Mouse (Mus musculus) CD8-positive naive resting alpha-beta T cell, adult 2 months (primary cell): ENCODE data around the gene Ift27.

Experiments used
- DNase-seq, 2 experiments: peaks; one replicate each; pipeline ENCODE4 v3.0.0; 2022; ENCODE audit warnings: low read depth in 2 of 2, low spot score in 2 of 2

Gene Ift27

DNA sequence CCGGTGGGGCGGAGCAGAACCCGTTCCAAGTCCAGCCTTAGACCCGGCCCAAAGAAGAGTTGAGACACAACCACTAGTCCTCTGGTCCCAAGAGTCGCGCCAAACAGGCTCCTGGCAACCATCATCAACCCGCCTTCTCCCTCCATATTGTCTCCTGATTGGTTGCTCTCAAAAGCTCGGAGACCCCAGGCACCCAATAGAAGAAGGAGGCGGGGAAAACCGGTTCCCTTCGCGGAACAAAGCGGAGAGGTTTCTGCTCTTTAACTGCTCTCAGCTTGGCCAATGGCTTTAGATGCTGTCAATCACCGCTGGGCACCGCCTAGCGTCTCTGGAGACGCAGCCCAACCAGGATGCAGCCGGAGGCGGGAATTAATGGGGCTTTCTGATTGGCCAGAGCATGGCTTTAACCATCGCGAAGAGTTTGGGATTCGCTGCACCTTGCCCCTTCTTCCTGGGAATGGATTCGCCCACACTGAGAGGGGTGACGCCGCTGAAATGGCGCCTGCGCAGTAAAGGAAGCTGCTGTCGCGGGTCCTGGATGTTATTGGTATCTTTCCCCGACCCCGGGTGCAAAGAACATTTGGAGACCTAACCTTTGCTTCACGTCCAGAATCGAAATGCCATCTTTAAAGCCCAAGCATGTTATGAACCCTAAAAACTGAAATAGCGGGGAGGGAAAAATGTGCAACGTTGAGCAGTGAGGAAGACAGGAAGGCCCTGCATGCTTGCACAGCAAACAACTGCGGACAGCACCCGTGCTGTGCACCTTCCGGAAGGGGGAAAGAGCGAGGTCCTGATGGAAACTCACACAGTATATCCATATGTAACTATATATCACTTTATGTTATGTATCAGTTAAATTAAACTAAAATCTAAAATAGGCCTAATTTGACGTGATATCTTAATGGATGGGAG lies at the start of gene Ift27:
TSS of gene Ift27 (minus strand) at position 136 of the 915 bp plus-strand sequence.
- peak; percentile 97 for DNase-seq

DNA sequence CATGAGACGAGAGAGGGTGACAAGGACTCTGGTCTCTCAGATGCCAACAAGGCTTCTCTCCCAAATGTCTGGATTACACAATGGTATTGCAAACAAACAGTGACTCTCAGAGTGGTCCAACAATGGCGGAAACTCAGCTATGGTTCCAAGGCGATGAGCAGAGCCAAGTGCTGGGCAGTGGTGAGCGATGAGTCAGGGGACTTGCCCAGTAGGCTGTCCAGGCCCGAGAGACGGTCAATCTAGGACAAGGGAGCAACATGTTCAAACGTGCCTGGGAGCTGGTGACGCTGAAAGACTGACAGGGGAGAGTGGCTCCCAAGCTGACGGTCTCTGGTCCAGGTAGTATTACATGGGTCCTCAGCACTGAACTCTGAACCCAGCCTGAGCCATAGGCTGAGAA lies 41.4 kb upstream of the Ift27 start:
- no peak for DNase-seq

GRCm38 (mm10) chr15:78211367-78211766 lies 37.5 kb upstream of the Ift27 start:
- no peak for DNase-seq

DNA sequence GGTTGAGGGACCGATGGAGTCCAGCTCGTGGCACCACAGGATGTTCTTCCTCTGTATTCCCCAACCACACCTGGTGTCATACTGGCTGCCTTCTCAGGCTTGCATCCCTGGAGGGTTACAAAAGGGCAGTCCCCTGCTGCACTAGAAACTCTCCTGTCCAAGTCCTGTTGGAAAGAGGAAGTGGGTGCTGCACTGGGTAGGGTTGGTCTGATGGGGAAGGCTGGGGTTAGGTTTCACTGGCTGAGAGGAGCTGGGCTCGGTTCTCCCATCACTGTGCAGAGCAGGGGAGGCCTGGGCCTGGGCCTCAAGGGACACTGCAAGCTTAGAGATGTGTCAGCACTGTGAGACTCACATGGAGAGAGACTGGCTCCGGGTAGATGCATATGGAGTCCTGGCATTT lies 36.3 kb upstream of the Ift27 start:
- no peak for DNase-seq

DNA sequence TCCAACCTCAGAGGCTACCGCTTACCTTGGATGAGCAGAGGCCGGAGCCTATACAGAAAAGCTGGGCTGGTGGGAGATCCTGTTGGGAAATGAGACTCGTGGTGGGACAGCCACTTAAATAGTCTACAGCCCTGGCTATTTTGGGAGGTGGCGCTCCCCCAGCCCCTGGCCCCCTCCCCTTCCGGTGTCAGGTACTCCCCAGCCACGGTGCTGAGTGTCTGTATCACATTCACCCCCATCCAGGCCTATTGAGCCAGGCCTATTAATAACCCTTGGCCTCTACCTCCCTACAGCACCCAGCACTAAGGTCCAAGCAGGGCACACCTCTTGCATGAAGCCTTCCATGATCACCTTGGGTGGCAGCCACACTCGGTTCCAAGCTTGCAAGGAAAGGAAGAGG lies 32.4 kb upstream of the Ift27 start, which contains the start of gene Pvalb:
TSS of gene Pvalb (minus strand) at position 89 of the 400 bp plus-strand sequence.
- no peak for DNase-seq

GRCm38 (mm10) chr15:78205192-78205591 lies 31.3 kb upstream of the Ift27 start:
- no peak for DNase-seq

DNA sequence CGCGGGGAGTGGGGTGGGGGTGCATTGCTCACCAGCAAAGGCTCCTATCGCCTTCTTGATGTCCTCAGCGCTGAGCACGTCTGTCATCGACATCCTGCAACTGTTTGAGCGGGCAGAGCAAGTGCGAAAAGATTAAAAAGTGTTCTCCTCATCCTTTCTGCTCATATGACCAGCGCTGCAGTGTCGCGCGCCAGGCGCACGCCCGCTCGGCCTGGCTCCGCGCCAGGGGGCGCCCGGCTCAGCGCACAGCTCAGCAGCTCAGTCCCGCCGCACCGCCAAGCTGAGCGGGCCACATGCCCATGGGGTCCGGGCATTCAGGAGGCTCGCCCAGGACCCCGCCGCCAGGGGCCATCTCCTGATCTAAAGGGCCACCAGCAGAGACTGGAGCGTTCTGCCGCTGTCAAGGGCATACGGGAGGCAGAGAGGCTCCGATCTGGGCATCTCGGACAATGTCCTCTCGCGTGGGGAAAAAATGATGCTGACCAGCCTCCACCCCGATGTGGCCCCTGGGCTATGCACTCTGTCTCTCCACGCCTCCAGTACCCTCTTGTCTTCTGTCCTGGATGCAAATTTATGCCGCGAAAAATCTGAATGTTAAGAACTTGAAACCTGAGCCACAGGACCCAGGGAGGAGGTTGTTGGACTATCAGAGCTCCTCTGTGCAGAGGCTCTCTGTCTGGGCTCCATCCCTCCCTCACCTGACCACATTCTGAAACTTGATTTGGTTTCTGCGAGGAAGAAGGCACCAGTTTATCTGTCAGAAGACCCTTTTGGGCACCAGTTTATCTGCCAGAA lies 30.3 kb upstream of the Ift27 start:
- no peak for DNase-seq

DNA sequence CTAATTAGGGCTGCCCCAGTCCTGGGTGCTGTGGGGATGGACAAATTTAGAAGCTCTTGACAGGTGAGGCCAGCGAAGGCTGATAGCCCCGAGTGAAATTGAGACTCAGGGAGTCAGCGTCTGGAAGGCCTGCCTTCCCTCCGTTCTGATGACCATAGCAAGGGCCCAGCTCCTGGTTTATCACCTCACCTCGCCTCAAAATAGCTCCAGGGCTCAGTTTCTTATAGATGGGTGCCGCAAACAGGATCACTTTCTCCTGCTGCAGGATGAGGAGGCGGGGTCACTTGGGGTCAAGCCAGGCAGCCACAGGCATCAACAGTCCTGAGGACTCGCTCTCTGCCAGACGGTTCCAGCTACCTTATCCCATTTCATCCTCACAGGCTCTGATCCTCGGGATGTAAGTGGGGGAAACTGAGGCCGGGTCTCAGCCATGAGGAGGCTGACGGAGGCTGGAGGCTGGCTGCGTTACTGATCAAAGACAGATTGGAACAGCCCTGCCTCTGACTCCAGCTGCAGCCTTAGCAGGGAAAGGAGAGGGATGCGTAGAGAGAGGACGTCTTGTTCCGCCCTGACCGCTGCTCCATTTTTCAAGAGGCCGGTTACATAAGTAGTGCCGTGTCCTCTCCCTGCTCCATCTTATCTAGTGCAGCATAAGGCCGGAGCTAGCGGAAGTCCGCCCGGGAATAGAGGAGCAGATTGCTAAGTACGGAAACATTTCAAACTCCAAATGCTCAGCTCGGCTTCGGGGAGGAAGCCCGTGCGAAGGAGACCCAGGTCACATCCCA lies 21.4 kb upstream of the Ift27 start:
- no peak for DNase-seq

- no peak for DNase-seq
Measured at GRCm38 (mm10) chr15:78194320-78194719, 20.4 kb upstream of the Ift27 start.

GRCm38 (mm10) chr15:78189636-78190035 lies 15.7 kb upstream of the Ift27 start:
- no peak for DNase-seq

GRCm38 (mm10) chr15:78188546-78188945 lies 14.6 kb upstream of the Ift27 start:
- DNase-seq = no peak

- DNase-seq = no peak
Measured at GRCm38 (mm10) chr15:78186906-78187305, 13.0 kb upstream of the Ift27 start.

DNA sequence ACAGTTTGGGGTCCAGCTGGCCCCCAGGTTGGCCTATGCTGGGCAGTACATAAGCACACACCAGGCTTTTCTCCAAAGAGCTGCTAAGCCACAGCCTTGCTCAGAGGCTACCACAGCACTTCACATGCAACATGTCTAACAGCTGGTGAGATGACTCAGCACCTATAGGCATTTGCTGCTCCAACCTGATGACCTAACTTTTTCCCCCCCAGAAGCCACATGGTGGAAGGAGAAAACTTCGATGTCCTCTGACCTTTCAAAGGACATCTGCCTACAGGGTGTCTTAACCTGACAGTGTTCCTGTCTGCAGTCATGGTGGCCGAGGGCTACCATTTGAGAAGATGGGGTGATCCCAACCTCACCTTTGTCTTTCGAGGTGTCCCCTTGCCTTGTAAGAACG lies 11.7 kb upstream of the Ift27 start:
- DNase-seq = no peak

- DNase-seq = no peak
Measured at GRCm38 (mm10) chr15:78184855-78185254, 10.9 kb upstream of the Ift27 start.

GRCm38 (mm10) chr15:78181701-78182405 lies 7.9 kb upstream of the Ift27 start:
- DNase-seq = no peak

DNA sequence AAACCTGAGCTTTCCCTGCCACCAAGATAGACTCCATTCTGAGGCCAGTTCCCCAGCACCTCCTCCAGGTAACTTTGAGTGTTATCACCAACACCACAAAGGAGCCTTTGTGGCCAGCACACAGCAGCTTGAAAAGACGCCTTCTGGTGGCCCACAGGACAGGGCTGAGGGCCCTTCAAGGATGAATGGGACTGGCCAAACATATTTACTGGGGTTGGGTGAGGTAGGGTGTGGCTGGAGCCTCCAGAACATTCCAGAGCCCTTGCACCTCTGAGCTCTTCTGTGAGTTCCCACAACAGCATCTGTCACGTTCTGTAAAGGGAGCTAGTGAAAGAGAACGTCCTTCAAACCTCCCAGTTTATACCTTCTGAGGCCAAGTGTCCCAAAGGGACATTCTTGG lies 5.9 kb upstream of the Ift27 start:
- DNase-seq = no peak

- peak; percentile 76 for DNase-seq
Measured at GRCm38 (mm10) chr15:78178397-78178796, 4.5 kb upstream of the Ift27 start.

GRCm38 (mm10) chr15:78177257-78177656 lies 3.4 kb upstream of the Ift27 start:
- no peak for DNase-seq

DNA sequence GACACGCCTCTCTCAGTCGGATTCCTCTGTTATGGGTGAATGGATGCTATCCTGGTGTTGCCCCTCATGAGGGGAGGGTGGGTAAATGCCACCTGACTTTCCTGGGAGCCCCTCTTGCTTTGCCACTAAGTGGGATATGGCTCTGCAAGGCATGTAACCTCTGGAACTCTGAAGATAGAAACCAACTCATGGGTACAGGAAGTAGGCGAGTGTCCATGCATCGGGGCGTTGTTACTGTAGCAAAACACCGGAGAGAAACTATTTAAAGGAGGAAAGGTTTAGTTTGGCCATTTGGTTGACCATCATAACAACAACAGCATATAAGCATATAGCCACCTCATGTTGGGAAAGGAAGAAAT lies 959 bp upstream of the Ift27 start:
- no peak for DNase-seq

DNA sequence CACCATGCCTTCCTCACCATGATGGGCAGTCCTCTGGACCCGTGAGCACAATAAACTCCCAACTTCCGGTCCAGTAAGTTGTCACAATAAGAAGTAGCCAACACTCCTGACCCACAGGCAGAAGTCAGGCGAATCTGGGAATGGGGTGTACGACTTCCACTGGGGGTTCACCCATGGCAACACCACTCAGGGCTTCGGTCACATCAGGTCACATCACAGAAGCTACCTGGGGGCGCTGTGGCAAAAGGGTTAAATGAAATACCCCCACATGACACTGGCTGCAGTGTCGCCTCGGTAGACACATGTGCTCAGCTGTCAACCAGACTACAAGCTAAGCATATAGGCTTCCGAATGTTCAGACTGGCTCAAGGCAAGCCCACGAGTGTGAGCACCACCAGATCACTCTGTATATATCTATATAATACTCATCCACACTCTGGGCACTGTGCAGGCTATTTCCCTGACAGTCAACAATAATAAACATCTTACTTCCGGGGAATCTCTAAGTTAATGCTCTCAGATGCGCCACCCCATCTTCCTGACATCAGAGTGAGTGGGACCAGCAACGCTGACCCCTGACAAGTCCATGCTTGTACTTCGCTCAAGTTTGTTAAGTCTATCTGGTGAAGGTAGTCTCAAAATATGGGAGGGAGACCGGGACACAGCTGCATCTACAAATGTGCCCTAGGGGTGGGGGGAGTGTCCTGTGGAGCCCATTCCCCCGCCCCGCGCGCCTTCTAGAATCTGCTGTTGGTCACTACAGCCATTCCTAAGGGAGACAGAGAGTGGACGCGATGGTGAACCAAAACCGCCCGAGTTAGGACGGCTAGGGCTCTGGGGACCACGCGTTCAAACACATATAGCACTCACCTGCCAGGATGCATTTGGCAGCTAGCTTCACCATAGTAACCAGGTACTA lies 749 bp downstream of the Ift27 start:
- DNase-seq = no peak
